Mouse (Mus musculus): Measurements from ENCODE around the gene Adamts15.

- TF ChIP-seq CTCF (IDR thresholded peaks at IDR 0.05; ENCODE audit: control insufficient read depth, insufficient read depth, insufficient read length) (no peak), MAX (IDR thresholded peaks at IDR 0.05) (no peak), USF1 (IDR thresholded peaks at IDR 0.05; ENCODE audit: low read depth) (no peak)
Measured at GRCm38 (mm10) chr9:30916266-30916968, 5.8 kb downstream of the Adamts15 start.
